Mouse (Mus musculus) embryonic facial prominence, embryonic 14.5 days (tissue): ENCODE results near the gene Zfpl1. TPM values are rescaled to one million over a fixed set of nuclear protein-coding genes. Genes with fewer than 3 reads are reported as not detected.
"Not testable (repeated sequence)": the region's sequence is repeated elsewhere in the genome, so short reads cannot be mapped to it uniquely, and the experiment has no call there.

Experiments
- ATAC-seq: fragments of 200-750 bp; cut with Nextera tagmentation; 2 replicates; pipeline ENCODE4 v1.8.0; 2017; ENCODE audit warnings: low read depth, moderate number of reproducible peaks, moderate TSS enrichment
- DNase-seq: peaks from one replicate; pipeline ENCODE4 v3.0.0-alpha.2; 2015; ENCODE audit warnings: low spot score
- H3K27ac ChIP-seq: fragments of 300-500 bp; sonication (generic); replicated peaks from 2 replicates; pipeline ENCODE4 v1.5.1; 2014; ENCODE audit warnings: low read depth, mild to moderate bottlenecking, low read length, moderate library complexity
- H3K27me3 ChIP-seq: fragments of 300-500 bp; sonication (generic); replicated peaks from 2 replicates; pipeline ENCODE4 v1.6.1; 2014; ENCODE audit warnings: low read length; ENCODE audit not compliant: control insufficient read depth, insufficient read depth
- H3K36me3 ChIP-seq: fragments of 300-500 bp; sonication (generic); 2 replicates; pipeline ENCODE4 v1.6.1; 2014; ENCODE audit warnings: low read length, mixed read lengths; ENCODE audit not compliant: control insufficient read depth, insufficient read depth
- H3K4me1 ChIP-seq: fragments of 300-500 bp; sonication (generic); 2 replicates; pipeline ENCODE4 v1.6.1; 2014; ENCODE audit warnings: antibody characterized with exemption, low read length; ENCODE audit not compliant: control insufficient read depth, insufficient read depth
- H3K4me2 ChIP-seq: fragments of 300-500 bp; sonication (generic); 2 replicates; pipeline ENCODE4 v1.6.1; 2014; ENCODE audit warnings: low read depth, mild to moderate bottlenecking, low read length, moderate library complexity, mixed read lengths
- H3K4me3 ChIP-seq: fragments of 300-500 bp; sonication (generic); 2 replicates; pipeline ENCODE4 v1.5.1; 2014; ENCODE audit warnings: low read depth, mild to moderate bottlenecking, low read length
- H3K9ac ChIP-seq: fragments of 300-500 bp; sonication (generic); 2 replicates; pipeline ENCODE4 v1.6.1; 2014; ENCODE audit warnings: low read depth, mild to moderate bottlenecking, low read length, moderate library complexity, mixed read lengths
- H3K9me3 ChIP-seq: fragments of 300-500 bp; sonication (generic); 2 replicates; pipeline ENCODE4 v1.6.1; 2016; ENCODE audit warnings: low read length; ENCODE audit not compliant: control insufficient read depth
- WGBS: fragments of 180-500 bp; shearing (Covaris S2); extraction: QIAGEN DNeasy Blood & Tissue Kit; methylation state at CpG from one replicate; pipeline ENCODE4 v1.1.7; 2014; 5-methylcytosine and 5-hydroxymethylcytosine counted together
- polyA plus RNA-seq: library from polyadenylated mRNA; unstranded; fragments of >200 nt; fragmentation: Nextera tagmentation; extraction: Ambion mirVana; gene quantifications from 2 replicates; pipeline ENCODE4 v1.2.1, GENCODE M21; 2014

Gene Zfpl1
- polyA plus RNA-seq, 1 experiment from 2014 or later: 66.2 TPM

DNA sequence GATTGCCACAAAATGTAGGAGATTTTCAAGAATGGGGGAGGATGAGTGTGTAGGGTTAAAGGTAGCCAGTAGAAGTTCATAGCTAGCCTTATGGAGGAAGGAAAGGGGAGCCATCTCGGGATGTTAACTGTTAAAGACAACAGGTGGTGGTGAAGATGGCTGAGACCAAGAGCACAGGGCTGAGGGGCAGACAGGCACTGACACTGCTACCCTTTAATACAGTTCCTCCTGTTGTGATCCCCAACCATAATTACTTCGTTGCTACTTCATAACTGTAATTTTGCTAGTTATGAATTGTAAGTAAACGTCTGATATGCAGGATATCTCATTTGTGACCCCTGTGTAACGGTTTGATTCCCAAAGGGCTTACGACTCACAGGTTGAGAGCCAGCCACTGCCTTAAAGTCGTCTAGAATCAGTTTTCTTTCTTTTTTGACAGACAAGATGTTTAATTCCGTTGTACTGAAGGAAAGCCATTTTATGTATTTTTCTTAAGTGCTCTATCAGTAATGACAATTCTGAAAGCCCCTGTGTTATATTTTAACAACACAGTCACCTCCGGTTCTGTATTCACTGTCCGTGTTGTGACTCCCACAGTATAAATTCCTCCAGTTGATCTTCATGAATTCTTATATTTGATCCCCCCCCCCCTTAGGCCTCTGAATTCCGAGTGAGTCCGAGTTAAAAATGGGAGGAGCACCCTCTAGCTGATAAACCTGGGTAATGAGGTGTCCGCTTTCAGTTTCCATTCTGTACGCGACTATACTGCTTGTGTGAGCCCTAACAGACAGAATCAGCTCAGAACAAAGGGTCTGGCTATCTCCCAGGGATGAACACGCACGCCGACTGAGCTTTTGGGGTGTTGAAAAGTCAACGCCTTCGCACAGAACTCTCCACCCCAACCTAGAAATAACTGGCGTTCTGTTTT, 39.1 kb downstream of the Zfpl1 start:
- Histone ChIP-seq H3K27me3 (no peaks in the 10 kb centered on the region), H3K9me3 (no peaks in the 10 kb centered on the region), H3K27ac (peak overlapping the region; percentile 96), H3K4me3 (peak overlapping the region; percentile 89), H3K4me2 (peak overlapping the region; percentile 93), H3K4me1 (peaks cover 16% of the 10 kb centered on the region), H3K36me3 (peaks cover 27% of the 10 kb centered on the region), H3K9ac (peak overlapping the region; percentile 76)
- ATAC-seq (peak; percentile 34), DNase-seq (peak; percentile 74)
- 15% methylated on average over 20 of the region's 20 CpGs for WGBS

DNA sequence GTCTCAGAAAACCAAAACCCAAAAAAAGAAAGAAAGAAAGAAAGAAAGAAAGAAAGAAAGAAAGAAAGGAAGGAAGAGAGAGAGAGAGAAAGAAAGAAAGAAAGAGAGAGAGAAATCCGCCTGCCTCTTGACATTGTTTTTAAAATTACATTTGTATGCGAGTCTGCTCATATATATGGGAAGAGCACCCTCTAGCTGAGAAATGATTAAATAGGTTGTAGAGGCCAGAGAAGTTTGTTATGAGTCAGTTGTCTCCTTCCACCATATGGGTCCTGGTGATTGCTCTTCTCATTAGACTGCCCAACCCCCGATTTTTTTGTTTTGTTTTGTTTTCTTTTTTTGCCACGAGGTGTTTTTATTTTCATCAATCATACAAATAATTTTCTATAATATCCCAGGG, 40.7 kb downstream of the Zfpl1 start:
- H3K4me2 ChIP-seq, ATAC-seq, H3K9me3 ChIP-seq, H3K27ac ChIP-seq, H3K4me3 ChIP-seq, H3K27me3 ChIP-seq, H3K9ac ChIP-seq: not testable (repeated sequence)
- 61% methylated on average over 4 of the region's 4 CpGs for WGBS
- H3K36me3 ChIP-seq: peaks cover 12% of the 10 kb centered on the region
- peak; percentile 77 for DNase-seq
- H3K4me1 ChIP-seq: peaks cover 16% of the 10 kb centered on the region

DNA sequence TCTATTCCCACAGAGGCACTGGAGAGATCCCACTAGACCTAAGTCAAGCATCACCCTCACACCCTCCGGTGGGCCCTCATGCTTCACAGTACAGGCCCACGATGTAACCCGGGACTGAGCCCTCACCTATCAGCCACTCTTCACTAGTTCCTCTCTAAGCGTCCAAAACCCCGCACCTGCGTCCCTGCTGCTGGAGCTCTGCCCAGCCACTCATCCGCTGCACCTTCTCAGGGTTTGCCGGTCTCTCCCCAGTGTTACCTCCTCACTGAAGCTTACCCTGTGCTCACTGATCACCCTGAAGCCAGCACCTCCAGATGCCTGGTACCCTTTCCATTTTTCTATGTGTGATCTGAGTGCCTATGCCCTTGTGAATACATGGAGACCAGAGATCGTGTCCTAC, 42.5 kb downstream of the Zfpl1 start:
- no peak for DNase-seq
- Histone ChIP-seq H3K4me3 (no peak overlapping the region), H3K27ac (no peak overlapping the region), H3K9me3 (no peaks in the 10 kb centered on the region), H3K27me3 (no peaks in the 10 kb centered on the region), H3K9ac (no peak overlapping the region), H3K4me1 (peaks cover 7% of the 10 kb centered on the region; the same call in 1 of the 2 replicates), H3K36me3 (no peaks in the 10 kb centered on the region), H3K4me2 (no peak overlapping the region)
- no peak for ATAC-seq
- 82% methylated on average over 9 of the region's 9 CpGs for WGBS

DNA sequence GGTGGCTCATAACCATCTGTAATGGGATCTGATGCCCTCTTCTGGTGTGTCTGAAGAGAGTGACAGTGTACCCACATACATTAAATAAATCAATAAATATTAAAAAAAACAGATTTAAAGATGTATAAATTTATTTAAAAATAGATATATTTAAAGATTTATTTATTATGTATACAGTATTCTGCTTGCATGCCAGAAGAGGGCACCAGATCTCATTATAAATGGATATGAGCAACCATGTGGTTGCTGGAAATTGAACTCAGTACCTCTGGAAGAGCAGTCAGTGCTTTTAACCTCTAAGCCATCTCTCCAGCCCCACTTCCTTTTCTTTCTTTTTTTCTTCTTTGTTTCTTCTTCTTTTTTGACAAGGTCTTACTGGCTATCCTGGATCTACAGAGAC, 44.8 kb downstream of the Zfpl1 start:
- no peak for ATAC-seq
- no peak for DNase-seq
- no peaks in the 10 kb centered on the region for H3K36me3 ChIP-seq
- H3K9me3 ChIP-seq: no peaks in the 10 kb centered on the region
- no peak overlapping the region for H3K27ac ChIP-seq
- 0 out of 2 replicates have a peak, but pooled peaks cover under 1% of the 10 kb centered on the region for H3K4me1 ChIP-seq
- H3K4me3 ChIP-seq: no peak overlapping the region
- no peak overlapping the region for H3K4me2 ChIP-seq
- H3K9ac ChIP-seq: no peak overlapping the region
- no peaks in the 10 kb centered on the region for H3K27me3 ChIP-seq

DNA sequence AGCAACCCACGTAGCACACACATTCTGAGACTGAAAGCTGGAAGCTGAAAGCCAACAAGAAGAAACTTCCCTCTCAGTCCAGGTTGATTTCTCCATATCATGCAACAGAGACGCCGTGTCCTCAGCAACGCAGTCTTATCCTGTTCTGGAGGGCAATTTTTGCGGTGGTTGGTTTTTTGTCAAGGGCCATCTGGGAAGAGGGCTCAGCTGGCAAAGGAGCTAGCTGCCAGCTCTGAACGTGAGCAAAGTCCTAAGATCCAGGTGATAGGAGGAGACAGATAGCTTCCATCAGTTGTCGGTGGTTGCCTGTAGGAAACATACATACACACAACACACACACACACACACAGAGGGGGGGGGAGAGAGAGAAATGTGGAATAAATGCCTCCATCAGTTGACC, 46.4 kb downstream of the Zfpl1 start:
- Histone ChIP-seq H3K4me2 (no peak overlapping the region), H3K4me1 (no peaks in the 10 kb centered on the region), H3K27me3 (no peaks in the 10 kb centered on the region), H3K9ac (no peak overlapping the region), H3K27ac (no peak overlapping the region), H3K4me3 (no peak overlapping the region), H3K36me3 (no peaks in the 10 kb centered on the region), H3K9me3 (no peaks in the 10 kb centered on the region)
- 78% methylated on average over 7 of the region's 7 CpGs for WGBS
- DNase-seq (no peak), ATAC-seq (no peak)

DNA sequence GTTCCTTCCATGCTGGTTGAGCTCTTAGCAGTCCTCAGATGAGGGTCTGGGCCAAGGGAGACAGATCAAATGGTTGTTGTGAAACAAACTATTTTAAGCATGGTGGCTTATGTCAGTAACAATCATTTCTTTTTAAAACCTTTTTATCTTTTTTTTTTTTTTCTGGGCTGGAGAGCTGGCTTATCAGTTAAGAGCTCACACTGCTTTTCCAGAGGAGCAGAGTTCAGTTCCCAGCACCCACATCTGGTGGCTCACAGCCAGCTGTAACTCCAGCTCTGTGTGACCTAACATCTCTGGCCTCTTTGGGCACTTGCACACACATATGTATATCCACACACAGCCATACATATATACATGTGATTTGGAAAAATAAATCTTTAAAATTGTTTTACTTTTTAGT, 47.1 kb downstream of the Zfpl1 start:
- no peaks in the 10 kb centered on the region for H3K27me3 ChIP-seq
- H3K9me3 ChIP-seq: no peaks in the 10 kb centered on the region
- no peak overlapping the region for H3K9ac ChIP-seq
- ATAC-seq (no peak), DNase-seq (no peak)
- no peak overlapping the region for H3K27ac ChIP-seq
- H3K4me1 ChIP-seq: no peaks in the 10 kb centered on the region
- no peak overlapping the region for H3K4me2 ChIP-seq
- no peaks in the 10 kb centered on the region for H3K36me3 ChIP-seq
- no peak overlapping the region for H3K4me3 ChIP-seq

DNA sequence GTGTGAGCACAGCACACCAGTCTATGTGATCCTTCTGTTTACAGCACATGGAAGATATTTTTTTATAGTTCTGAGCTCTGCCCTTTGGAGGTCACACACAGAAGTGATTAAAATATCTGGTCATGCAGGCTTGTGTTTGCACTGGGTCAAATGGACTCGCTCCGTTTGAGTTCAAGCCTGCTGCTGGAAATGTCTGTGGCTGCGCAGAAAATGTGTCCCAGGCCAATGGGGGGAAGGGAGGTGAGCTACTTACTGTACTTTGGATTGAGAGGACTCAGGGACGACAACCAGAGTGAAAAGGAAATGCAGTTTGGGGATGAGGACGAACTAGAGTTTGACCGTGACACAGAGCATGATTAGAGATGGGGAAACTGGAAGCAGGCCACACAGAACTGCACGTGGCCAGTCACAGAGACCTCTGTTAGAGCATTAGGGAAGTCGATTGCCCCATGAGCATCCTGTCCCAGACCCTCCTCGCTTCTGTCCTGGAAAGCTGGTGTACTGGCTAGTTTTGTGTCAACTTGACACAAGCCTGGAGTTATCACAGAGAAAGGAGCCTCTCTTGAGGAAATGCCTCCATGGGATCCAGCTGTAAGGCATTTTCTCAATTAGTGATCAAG, 48.7 kb downstream of the Zfpl1 start:
- H3K4me3 ChIP-seq: no peak overlapping the region
- H3K9me3 ChIP-seq: no peaks in the 10 kb centered on the region
- 53% methylated on average over 9 of the region's 9 CpGs for WGBS
- DNase-seq: no peak
- H3K9ac ChIP-seq: no peak overlapping the region
- H3K4me2 ChIP-seq: no peak overlapping the region
- H3K36me3 ChIP-seq: no peaks in the 10 kb centered on the region
- no peak overlapping the region for H3K27ac ChIP-seq
- no peaks in the 10 kb centered on the region for H3K4me1 ChIP-seq
- no peak for ATAC-seq
- no peaks in the 10 kb centered on the region for H3K27me3 ChIP-seq
